Mouse (Mus musculus): ENCODE results near the gene Galk1.
A peak's percentile ranks its signal among the peaks of the same experiment; 100 is the strongest.

The Galk1 gene

DNA sequence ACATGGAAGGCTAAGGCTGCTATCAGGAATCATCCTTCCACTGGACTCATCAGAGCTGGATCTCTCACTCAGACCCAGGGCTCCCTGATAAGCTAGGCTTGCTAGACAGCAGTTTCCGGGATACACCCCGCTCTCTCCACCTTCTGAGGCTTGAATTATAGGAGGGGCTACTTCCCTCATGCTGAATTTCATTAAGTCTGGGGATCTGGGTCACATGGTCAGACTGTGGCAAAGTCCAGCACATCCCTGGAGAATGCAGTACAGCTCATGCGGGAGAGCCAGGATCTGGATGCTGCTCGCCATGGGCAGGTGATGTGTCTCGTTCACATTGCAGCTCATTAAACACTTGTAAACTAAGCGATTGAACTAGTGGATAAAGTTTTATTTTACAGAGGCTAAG lies 41.5 kb downstream of the Galk1 start:
- DNase-seq, result peak; percentile 27 to 58

DNA sequence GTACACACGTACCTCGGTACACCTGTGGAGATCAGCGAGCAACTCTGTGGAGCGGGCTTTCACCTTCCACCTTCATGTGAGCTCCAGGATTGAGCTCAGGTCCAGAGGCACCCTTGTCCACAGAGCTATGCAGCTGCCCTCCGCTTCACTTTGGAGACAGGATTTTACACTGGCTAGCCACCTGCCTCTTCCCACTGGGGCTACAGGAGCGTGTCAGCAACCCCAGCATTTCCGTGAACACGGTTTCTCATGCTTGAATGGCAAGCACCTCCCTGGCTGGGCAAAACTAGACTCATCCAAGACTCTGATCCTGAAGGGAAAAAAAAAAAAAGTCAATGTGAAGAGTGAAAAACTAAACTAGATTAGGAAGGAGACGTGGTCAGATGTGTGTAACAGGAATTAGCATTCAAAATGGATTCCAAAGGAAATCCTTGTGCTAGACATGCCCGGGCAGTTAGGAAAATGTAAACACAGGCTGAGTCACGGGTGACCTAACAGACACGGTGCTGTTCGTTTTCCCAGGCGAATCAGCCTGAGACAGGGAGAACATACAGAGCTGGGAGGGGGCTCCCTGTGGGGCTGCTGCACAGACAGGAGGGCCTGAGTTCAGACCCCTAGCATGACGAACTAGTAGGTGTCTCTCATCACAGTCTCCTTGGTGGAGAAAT lies 42.4 kb downstream of the Galk1 start:
- DNase-seq, result peak; percentile 34 to 56

DNA sequence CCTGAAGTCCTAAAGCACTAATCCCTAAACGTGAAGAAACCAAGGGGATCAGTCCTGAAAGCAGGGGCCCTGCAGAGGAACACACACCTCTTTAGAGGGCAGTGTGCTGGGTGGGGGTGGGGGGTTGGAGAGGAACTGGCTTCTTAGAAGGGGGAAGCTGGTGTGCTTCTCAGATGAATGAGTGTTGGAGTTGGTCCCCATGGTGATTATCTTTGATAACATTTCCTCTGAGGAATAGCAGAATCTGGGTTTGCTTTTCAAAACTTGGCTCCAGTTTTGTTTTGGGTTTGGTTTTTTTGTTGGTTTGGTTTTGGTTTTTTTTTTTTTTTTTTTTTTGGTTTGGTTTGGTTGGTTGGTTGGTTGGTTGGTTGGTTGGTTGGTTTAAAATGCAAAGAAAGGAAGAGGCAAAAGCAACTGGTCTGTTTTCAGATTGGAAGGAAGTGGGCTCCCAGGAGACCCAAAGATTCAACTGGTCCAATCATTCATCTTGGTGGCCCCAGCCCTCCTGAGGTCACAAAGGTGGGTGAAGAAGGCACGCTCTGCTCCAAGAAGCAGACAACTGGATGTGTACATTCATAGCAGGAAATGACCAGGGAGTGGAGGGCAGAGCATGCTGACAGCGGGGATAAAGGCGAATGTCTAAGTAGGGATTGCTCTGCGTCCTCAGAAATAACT lies 43.7 kb downstream of the Galk1 start:
- DNase-seq, result no peak

DNA sequence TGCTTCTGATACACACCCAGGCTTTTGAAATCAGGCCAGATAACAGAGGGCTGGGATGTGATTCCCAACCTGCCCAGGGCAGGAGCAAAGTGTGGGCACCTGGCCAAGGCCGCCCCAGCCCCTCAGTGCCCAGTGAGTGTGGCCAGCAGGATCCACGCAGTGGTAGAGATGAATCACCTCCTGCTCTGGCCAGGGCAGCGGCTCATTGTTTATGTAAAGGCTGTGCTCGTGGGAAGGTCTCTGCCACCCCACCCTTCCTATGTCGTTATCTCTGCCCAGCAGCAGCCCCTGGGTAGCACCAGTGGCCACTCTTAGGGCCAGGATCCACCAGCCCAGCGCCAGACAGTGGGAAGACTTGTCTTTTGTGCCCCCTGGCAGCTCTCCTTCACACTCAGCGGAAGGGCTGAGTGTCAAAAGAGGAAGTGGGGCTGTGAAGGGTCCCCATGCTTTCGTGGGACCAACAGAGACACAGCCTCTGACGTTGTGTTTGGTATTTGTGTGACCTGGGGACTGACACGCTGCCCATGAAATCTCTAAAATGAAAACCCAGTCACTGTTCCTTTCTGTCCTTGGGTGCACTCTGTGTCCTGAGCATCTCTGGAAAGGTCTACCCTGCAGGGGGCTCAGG lies 47.4 kb downstream of the Galk1 start:
- peak in 1 of 2 experiments; percentile 42 for DNase-seq

DNA sequence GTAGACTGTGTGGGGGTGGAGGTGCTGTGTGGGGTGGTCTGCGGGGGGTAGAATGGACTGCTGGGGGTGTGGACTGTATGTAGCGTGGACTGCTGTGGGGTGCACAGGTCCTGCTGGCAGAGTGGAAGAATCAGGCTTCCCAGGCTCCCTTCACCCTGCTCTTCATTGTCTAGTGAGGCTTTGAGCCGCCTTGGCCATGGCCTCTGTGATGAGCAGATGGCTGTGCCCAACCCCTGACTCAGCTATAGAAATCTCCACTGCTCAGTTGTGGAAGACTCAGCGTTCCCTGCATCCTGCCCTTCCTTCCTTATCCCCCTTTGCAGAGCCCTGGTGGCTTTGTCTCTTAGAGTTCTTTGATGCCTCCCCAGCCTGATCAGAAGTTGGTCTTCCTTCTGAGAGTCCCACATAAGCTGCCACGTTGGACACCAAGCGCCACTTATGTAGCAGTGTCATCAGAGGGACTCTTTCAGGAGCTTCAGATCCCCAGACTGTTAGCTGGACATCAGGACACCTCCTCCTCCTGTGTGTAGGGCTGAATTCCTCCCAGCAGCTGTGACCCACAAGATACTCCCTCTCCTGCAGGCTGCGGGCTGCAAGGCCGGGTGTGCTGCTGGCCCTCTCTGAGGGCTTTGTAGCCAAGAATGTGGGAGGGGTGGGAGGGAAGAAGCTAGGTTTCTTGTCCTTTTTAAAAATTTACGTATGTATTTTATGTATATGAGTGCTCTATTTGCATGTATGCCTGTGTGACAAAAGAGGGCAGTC lies 49.7 kb downstream of the Galk1 start:
- DNase-seq, result no peak

DNA sequence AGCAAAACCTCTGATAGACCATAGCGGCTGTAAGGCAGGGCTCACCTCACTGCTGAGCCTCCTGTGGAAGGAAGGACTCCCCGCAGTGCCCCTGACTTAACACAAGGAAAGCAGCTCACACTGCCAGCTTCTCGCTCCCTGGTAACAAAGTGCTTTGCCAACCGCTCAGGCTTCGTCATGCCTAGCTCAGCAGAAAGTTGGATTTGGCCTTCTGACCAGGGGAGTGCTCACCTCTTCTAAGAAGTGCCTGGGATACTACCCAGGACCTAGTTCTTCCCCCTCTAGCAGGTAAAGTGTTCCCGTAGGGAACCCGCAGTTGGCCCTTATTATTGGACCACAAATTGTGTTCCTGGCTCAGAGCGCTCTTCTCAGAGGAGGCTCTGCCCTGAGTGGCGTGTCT lies 53.5 kb downstream of the Galk1 start:
- no peak for DNase-seq

Data from kidney, postnatal 4 days (tissue).